Mouse (Mus musculus): ENCODE measurements around the gene Ccl7. TPM values are rescaled to one million over a fixed set of nuclear protein-coding genes. Genes with fewer than 3 reads are reported as not detected.

Gene Ccl7
- 0.32 and 6.3 TPM in 2 replicates for total RNA-seq (2012; rRNA removed)

GRCm38 (mm10) chr11:82045471-82045870, at the start of gene Ccl7:
Gene Ccl7, plus strand, starts transcription at chr11:82045712.
- H3K9ac ChIP-seq (ENCODE audit: insufficient read depth, low read depth, low read length, poor library complexity, severe bottlenecking) = no peak within 1 kb of the TSS
- no peaks in the 10 kb centered on the region for H3K9me3 ChIP-seq (ENCODE audit: control insufficient read depth, insufficient read depth, low read depth, low read length)
- no peaks in the 10 kb centered on the region for H3K36me3 ChIP-seq (ENCODE audit: control insufficient read depth, insufficient read depth, low read length, poor library complexity, severe bottlenecking)
- H3K4me3 ChIP-seq (ENCODE audit: insufficient read depth in 1 of 2, low read depth in 1 of 2, low read length in 2 of 2, poor library complexity in 1 of 2, severe bottlenecking in 1 of 2) = no peak within 1 kb of the TSS
- H3K4me1 ChIP-seq (ENCODE audit: control insufficient read depth in 2 of 2, insufficient read depth in 2 of 2, low read length in 2 of 2, poor library complexity in 1 of 2) = no peaks in the 10 kb centered on the region
- in situ Hi-C loops (cut with MboI; ENCODE audit: low sequenced_read_pairs in 2 of 2, unreplicated experiment in 2 of 2) = loop anchor here in 1 of 2 experiments (5.0 kb wide), 1 partner anchor 132 kb away; no protein-coding TSS in a partner anchor
- no peak within 1 kb of the TSS for H3K27ac ChIP-seq (ENCODE audit: insufficient read depth, low read depth, low read length, poor library complexity, severe bottlenecking)
- TF ChIP-seq ZNF384 (IDR thresholded peaks at IDR 0.05; ENCODE audit: low read depth, low read length) (no peak), MAFK (IDR thresholded peaks at IDR 0.05; ENCODE audit: insufficient read depth, low read depth, low read length) (no peak), HCFC1 (IDR thresholded peaks at IDR 0.05; ENCODE audit: borderline replicate concordance, insufficient read depth, low read length) (no peak), CHD2 (IDR thresholded peaks at IDR 0.05; ENCODE audit: low read depth, low read length) (no peak), ZC3H11A (IDR thresholded peaks at IDR 0.05; ENCODE audit: borderline replicate concordance, low read depth, low read length) (no peak)
- no peak for DNase-seq (ENCODE audit: low read depth, low spot score)

- no peaks in the 10 kb centered on the region for H3K36me3 ChIP-seq (ENCODE audit: control insufficient read depth, insufficient read depth, low read length, poor library complexity, severe bottlenecking)
- in situ Hi-C loops (cut with MboI; ENCODE audit: low sequenced_read_pairs in 2 of 2, unreplicated experiment in 2 of 2) = loop anchor here in 1 of 2 experiments (25.0 kb wide), 1 partner anchor 191 kb away; no protein-coding TSS in a partner anchor
- no peaks in the 10 kb centered on the region for H3K9me3 ChIP-seq (ENCODE audit: control insufficient read depth, insufficient read depth, low read depth, low read length)
- TF ChIP-seq MAFK (IDR thresholded peaks at IDR 0.05; ENCODE audit: insufficient read depth, low read depth, low read length) (no peak), ZNF384 (IDR thresholded peaks at IDR 0.05; ENCODE audit: low read depth, low read length) (no peak), ZC3H11A (IDR thresholded peaks at IDR 0.05; ENCODE audit: borderline replicate concordance, low read depth, low read length) (peak; percentile 88)
- H3K4me3 ChIP-seq (ENCODE audit: insufficient read depth in 1 of 2, low read depth in 1 of 2, low read length in 2 of 2, poor library complexity in 1 of 2, severe bottlenecking in 1 of 2) = no peak overlapping the region
- no peaks in the 10 kb centered on the region for H3K4me1 ChIP-seq (ENCODE audit: control insufficient read depth in 2 of 2, insufficient read depth in 2 of 2, low read length in 2 of 2, poor library complexity in 1 of 2)
- H3K9ac ChIP-seq (ENCODE audit: insufficient read depth, low read depth, low read length, poor library complexity, severe bottlenecking) = no peak overlapping the region
- no peak overlapping the region for H3K27ac ChIP-seq (ENCODE audit: insufficient read depth, low read depth, low read length, poor library complexity, severe bottlenecking)
- peak; percentile 50 for DNase-seq (ENCODE audit: low read depth, low spot score)
Measured at GRCm38 (mm10) chr11:81996172-81996841, 49.2 kb upstream of the Ccl7 start.

DNA sequence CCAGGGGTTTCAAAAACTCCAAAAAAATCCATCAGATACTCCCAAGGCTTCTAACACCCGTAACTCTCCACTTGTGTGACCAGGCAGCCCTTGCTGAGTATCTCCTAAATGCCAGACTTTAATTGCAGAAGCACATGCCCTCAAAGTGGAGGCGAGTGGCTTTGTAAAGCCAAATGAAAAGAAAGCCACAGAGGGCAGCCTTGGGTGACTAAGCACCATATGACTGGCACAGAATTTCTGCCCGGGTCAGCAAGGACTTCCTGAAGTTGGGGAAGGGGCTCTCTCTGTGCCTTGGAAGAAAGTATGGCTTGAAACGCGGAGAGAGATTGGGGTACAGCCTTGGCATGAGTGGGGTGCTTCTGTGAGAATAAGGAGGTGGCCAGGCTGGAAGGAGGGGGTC, 48.4 kb upstream of the Ccl7 start:
- in situ Hi-C loops (cut with MboI; ENCODE audit: low sequenced_read_pairs in 2 of 2, unreplicated experiment in 2 of 2) = loop anchor here in 1 of 2 experiments (25.0 kb wide), 1 partner anchor 190 kb away; no protein-coding TSS in a partner anchor
- TF ChIP-seq HCFC1 (IDR thresholded peaks at IDR 0.05; ENCODE audit: borderline replicate concordance, insufficient read depth, low read length) (no peak), ZNF384 (IDR thresholded peaks at IDR 0.05; ENCODE audit: low read depth, low read length) (no peak), MAFK (IDR thresholded peaks at IDR 0.05; ENCODE audit: insufficient read depth, low read depth, low read length) (no peak), ZC3H11A (IDR thresholded peaks at IDR 0.05; ENCODE audit: borderline replicate concordance, low read depth, low read length) (no peak), CHD2 (IDR thresholded peaks at IDR 0.05; ENCODE audit: low read depth, low read length) (no peak)
- Histone ChIP-seq H3K9ac (ENCODE audit: insufficient read depth, low read depth, low read length, poor library complexity, severe bottlenecking) (no peak overlapping the region), H3K4me3 (ENCODE audit: insufficient read depth in 1 of 2, low read depth in 1 of 2, low read length in 2 of 2, poor library complexity in 1 of 2, severe bottlenecking in 1 of 2) (no peak overlapping the region), H3K27ac (ENCODE audit: insufficient read depth, low read depth, low read length, poor library complexity, severe bottlenecking) (no peak overlapping the region), H3K36me3 (ENCODE audit: control insufficient read depth, insufficient read depth, low read length, poor library complexity, severe bottlenecking) (no peaks in the 10 kb centered on the region), H3K4me1 (ENCODE audit: control insufficient read depth in 2 of 2, insufficient read depth in 2 of 2, low read length in 2 of 2, poor library complexity in 1 of 2) (no peaks in the 10 kb centered on the region), H3K9me3 (ENCODE audit: control insufficient read depth, insufficient read depth, low read depth, low read length) (no peaks in the 10 kb centered on the region)
- no peak for DNase-seq (ENCODE audit: low read depth, low spot score)

GRCm38 (mm10) chr11:81998646-81999045, 46.9 kb upstream of the Ccl7 start:
- in situ Hi-C loops (cut with MboI; ENCODE audit: low sequenced_read_pairs in 2 of 2, unreplicated experiment in 2 of 2) = loop anchor here in 1 of 2 experiments (25.0 kb wide), 1 partner anchor 189 kb away; no protein-coding TSS in a partner anchor
- TF ChIP-seq CHD2 (IDR thresholded peaks at IDR 0.05; ENCODE audit: low read depth, low read length) (no peak), ZC3H11A (IDR thresholded peaks at IDR 0.05; ENCODE audit: borderline replicate concordance, low read depth, low read length) (no peak), ZNF384 (IDR thresholded peaks at IDR 0.05; ENCODE audit: low read depth, low read length) (no peak), MAFK (IDR thresholded peaks at IDR 0.05; ENCODE audit: insufficient read depth, low read depth, low read length) (no peak), HCFC1 (IDR thresholded peaks at IDR 0.05; ENCODE audit: borderline replicate concordance, insufficient read depth, low read length) (no peak)

More at GRCm38 (mm10) chr11:81998646-81999045, 46.9 kb upstream of the Ccl7 start:
- no peak for DNase-seq (ENCODE audit: low read depth, low spot score)
- Histone ChIP-seq H3K4me3 (ENCODE audit: insufficient read depth in 1 of 2, low read depth in 1 of 2, low read length in 2 of 2, poor library complexity in 1 of 2, severe bottlenecking in 1 of 2) (no peak overlapping the region), H3K9me3 (ENCODE audit: control insufficient read depth, insufficient read depth, low read depth, low read length) (no peaks in the 10 kb centered on the region), H3K9ac (ENCODE audit: insufficient read depth, low read depth, low read length, poor library complexity, severe bottlenecking) (no peak overlapping the region), H3K36me3 (ENCODE audit: control insufficient read depth, insufficient read depth, low read length, poor library complexity, severe bottlenecking) (no peaks in the 10 kb centered on the region), H3K27ac (ENCODE audit: insufficient read depth, low read depth, low read length, poor library complexity, severe bottlenecking) (no peak overlapping the region), H3K4me1 (ENCODE audit: control insufficient read depth in 2 of 2, insufficient read depth in 2 of 2, low read length in 2 of 2, poor library complexity in 1 of 2) (no peaks in the 10 kb centered on the region)

All from ES-E14 (cell line).